Mouse (Mus musculus): Measurements from ENCODE around the gene Ccdc194. TPM values are rescaled to one million over a fixed set of nuclear protein-coding genes. Genes with fewer than 3 reads are reported as not detected.
"Not testable (repeated sequence)": the region's sequence is repeated elsewhere in the genome, so short reads cannot be mapped to it uniquely, and the experiment has no call there.

Gene Ccdc194
- polyA plus RNA-seq, 1 experiment from 2014 or later: not detected

- H3K4me2 ChIP-seq (ENCODE audit: low read depth, low read length, severe bottlenecking): peak overlapping the region; percentile 89
- ATAC-seq (replicated peaks; ENCODE audit: low FRiP score): no peak
- peak overlapping the region; percentile 77; the same call in 1 of the 2 replicates for H3K9ac ChIP-seq (ENCODE audit: low read length)
- whole genome bisulfite sequencing: 84% methylated on average over 9 of the region's 9 CpGs
- no peaks in the 10 kb centered on the region for H3K27me3 ChIP-seq (ENCODE audit: control insufficient read depth, insufficient read depth, low read length)
- H3K4me1 ChIP-seq (replicated peaks; ENCODE audit: control insufficient read depth, insufficient read depth, low read length): peaks cover 2% of the 10 kb centered on the region; the same call in 1 of the 2 replicates
- peaks cover 2% of the 10 kb centered on the region; the same call in 1 of the 2 replicates for H3K36me3 ChIP-seq (ENCODE audit: control insufficient read depth, insufficient read depth, low read length)
- H3K27ac ChIP-seq (ENCODE audit: low read depth, low read length): no peak overlapping the region
- H3K4me3 ChIP-seq (ENCODE audit: low read depth, low read length): peak overlapping the region; percentile 80; the same call in 1 of the 2 replicates
- no peaks in the 10 kb centered on the region for H3K9me3 ChIP-seq (ENCODE audit: control insufficient read depth, low read length)
- DNase-seq (ENCODE audit: low spot score): no peak
Measured at GRCm38 (mm10) chr8:71543755-71544154, 18.2 kb upstream of the Ccdc194 start.

GRCm38 (mm10) chr8:71542632-71543343 lies 17.3 kb upstream of the Ccdc194 start, which contains the start of gene Mvb12a:
TSS of gene Mvb12a (plus strand) at chr8:71542922.
- Histone ChIP-seq H3K4me1 (replicated peaks; ENCODE audit: control insufficient read depth, insufficient read depth, low read length) (peaks cover 2% of the 10 kb centered on the region; the same call in 1 of the 2 replicates), H3K4me2 (ENCODE audit: low read depth, low read length, severe bottlenecking) (peak within 1 kb of the TSS; percentile 89), H3K36me3 (ENCODE audit: control insufficient read depth, insufficient read depth, low read length) (peaks cover 2% of the 10 kb centered on the region; the same call in 1 of the 2 replicates), H3K9ac (ENCODE audit: low read length) (peak within 1 kb of the TSS; percentile 77), H3K9me3 (ENCODE audit: control insufficient read depth, low read length) (no peaks in the 10 kb centered on the region), H3K27me3 (ENCODE audit: control insufficient read depth, insufficient read depth, low read length) (no peaks in the 10 kb centered on the region), H3K4me3 (ENCODE audit: low read depth, low read length) (peak within 1 kb of the TSS; percentile 80), H3K27ac (ENCODE audit: low read depth, low read length) (no peak within 1 kb of the TSS)
- under 1% methylated on average over 53 of the region's 55 CpGs for WGBS
- DNase-seq (ENCODE audit: low spot score) (peak; percentile 96), ATAC-seq (replicated peaks; ENCODE audit: low FRiP score) (peak; percentile 95)

GRCm38 (mm10) chr8:71537028-71537867 lies 11.7 kb upstream of the Ccdc194 start, which contains the start of gene Bst2:
TSS of gene Bst2 (minus strand) at chr8:71537456.
- H3K9ac ChIP-seq (ENCODE audit: low read length): no peak within 1 kb of the TSS
- peak within 1 kb of the TSS; percentile 44 for H3K4me2 ChIP-seq (ENCODE audit: low read depth, low read length, severe bottlenecking)
- H3K36me3 ChIP-seq (ENCODE audit: control insufficient read depth, insufficient read depth, low read length): no peaks in the 10 kb centered on the region
- peak within 1 kb of the TSS; percentile 24 for H3K4me3 ChIP-seq (ENCODE audit: low read depth, low read length)
- no peaks in the 10 kb centered on the region for H3K4me1 ChIP-seq (replicated peaks; ENCODE audit: control insufficient read depth, insufficient read depth, low read length)
- ATAC-seq (replicated peaks; ENCODE audit: low FRiP score): 0 out of 2 replicates have a peak, but pooled peaks have one; percentile 39
- H3K27me3 ChIP-seq (ENCODE audit: control insufficient read depth, insufficient read depth, low read length): peaks cover 3% of the 10 kb centered on the region; the same call in 1 of the 2 replicates
- no peaks in the 10 kb centered on the region for H3K9me3 ChIP-seq (ENCODE audit: control insufficient read depth, low read length)
- 3% methylated on average over 37 of the region's 37 CpGs for WGBS
- no peak within 1 kb of the TSS for H3K27ac ChIP-seq (ENCODE audit: low read depth, low read length)
- DNase-seq (ENCODE audit: low spot score): peak; percentile 82

GRCm38 (mm10) chr8:71535663-71536062 lies 10.2 kb upstream of the Ccdc194 start:
- H3K27ac ChIP-seq (ENCODE audit: low read depth, low read length): no peak overlapping the region
- 70% methylated on average over 5 of the region's 5 CpGs for WGBS
- ATAC-seq (replicated peaks; ENCODE audit: low FRiP score): no peak
- H3K27me3 ChIP-seq (ENCODE audit: control insufficient read depth, insufficient read depth, low read length): peaks cover 3% of the 10 kb centered on the region; the same call in 1 of the 2 replicates
- H3K4me3 ChIP-seq (ENCODE audit: low read depth, low read length): no peak overlapping the region
- no peaks in the 10 kb centered on the region for H3K36me3 ChIP-seq (ENCODE audit: control insufficient read depth, insufficient read depth, low read length)
- no peak for DNase-seq (ENCODE audit: low spot score)
- H3K4me2 ChIP-seq (ENCODE audit: low read depth, low read length, severe bottlenecking): no peak overlapping the region
- no peaks in the 10 kb centered on the region for H3K4me1 ChIP-seq (replicated peaks; ENCODE audit: control insufficient read depth, insufficient read depth, low read length)
- no peak overlapping the region for H3K9ac ChIP-seq (ENCODE audit: low read length)
- H3K9me3 ChIP-seq (ENCODE audit: control insufficient read depth, low read length): no peaks in the 10 kb centered on the region

GRCm38 (mm10) chr8:71534263-71534810 lies 8.8 kb upstream of the Ccdc194 start:
- Histone ChIP-seq H3K36me3 (ENCODE audit: control insufficient read depth, insufficient read depth, low read length) (no peaks in the 10 kb centered on the region), H3K27ac (ENCODE audit: low read depth, low read length) (no peak overlapping the region), H3K27me3 (ENCODE audit: control insufficient read depth, insufficient read depth, low read length) (peaks cover 3% of the 10 kb centered on the region; the same call in 1 of the 2 replicates), H3K4me2 (ENCODE audit: low read depth, low read length, severe bottlenecking) (no peak overlapping the region), H3K9ac (ENCODE audit: low read length) (no peak overlapping the region), H3K4me3 (ENCODE audit: low read depth, low read length) (no peak overlapping the region), H3K9me3 (ENCODE audit: control insufficient read depth, low read length) (no peaks in the 10 kb centered on the region), H3K4me1 (replicated peaks; ENCODE audit: control insufficient read depth, insufficient read depth, low read length) (no peaks in the 10 kb centered on the region)
- DNase-seq (ENCODE audit: low spot score) (no peak), ATAC-seq (replicated peaks; ENCODE audit: low FRiP score) (no peak)
- 44% methylated on average over 3 of the region's 3 CpGs for WGBS

- not testable (repeated sequence) for DNase-seq (ENCODE audit: low spot score); H3K4me2 ChIP-seq (ENCODE audit: low read depth, low read length, severe bottlenecking); H3K4me1 ChIP-seq (replicated peaks; ENCODE audit: control insufficient read depth, insufficient read depth, low read length); H3K27ac ChIP-seq (ENCODE audit: low read depth, low read length); ATAC-seq (replicated peaks; ENCODE audit: low FRiP score); H3K27me3 ChIP-seq (ENCODE audit: control insufficient read depth, insufficient read depth, low read length); H3K36me3 ChIP-seq (ENCODE audit: control insufficient read depth, insufficient read depth, low read length); H3K9ac ChIP-seq (ENCODE audit: low read length); H3K9me3 ChIP-seq (ENCODE audit: control insufficient read depth, low read length); H3K4me3 ChIP-seq (ENCODE audit: low read depth, low read length)
- 73% methylated on average over 5 of the region's 12 CpGs for WGBS
Measured at GRCm38 (mm10) chr8:71530735-71531467, 5.4 kb upstream of the Ccdc194 start.

GRCm38 (mm10) chr8:71528362-71529073 lies 3.0 kb upstream of the Ccdc194 start:
- no peaks in the 10 kb centered on the region for H3K36me3 ChIP-seq (ENCODE audit: control insufficient read depth, insufficient read depth, low read length)
- peaks cover 22% of the 10 kb centered on the region for H3K27me3 ChIP-seq (ENCODE audit: control insufficient read depth, insufficient read depth, low read length)
- 87% methylated on average over 11 of the region's 11 CpGs for WGBS
- no peak overlapping the region for H3K4me2 ChIP-seq (ENCODE audit: low read depth, low read length, severe bottlenecking)
- no peak overlapping the region for H3K27ac ChIP-seq (ENCODE audit: low read depth, low read length)
- no peak overlapping the region for H3K9ac ChIP-seq (ENCODE audit: low read length)
- no peak overlapping the region for H3K4me3 ChIP-seq (ENCODE audit: low read depth, low read length)
- H3K4me1 ChIP-seq (replicated peaks; ENCODE audit: control insufficient read depth, insufficient read depth, low read length): no peaks in the 10 kb centered on the region; the same call in 1 of the 2 replicates
- no peaks in the 10 kb centered on the region for H3K9me3 ChIP-seq (ENCODE audit: control insufficient read depth, low read length)
- ATAC-seq (replicated peaks; ENCODE audit: low FRiP score): no peak
- no peak for DNase-seq (ENCODE audit: low spot score)
